Mouse (Mus musculus) left cerebral cortex, adult 18-20 months (tissue): ENCODE results near the gene Snx15. TPM values are rescaled to one million over a fixed set of nuclear protein-coding genes. Genes with fewer than 3 reads are reported as not detected.

Experiments
- DNase-seq, 2 experiments: peaks; one replicate each; pipeline ENCODE4 v3.0.0; 2021 to 2022; ENCODE audit warnings: low spot score in 2 of 2, mixed read lengths in 1 of 2
- total RNA-seq, 2 experiments: library from RNA; stranded (reverse); gene quantifications; 2 replicates each; pipeline ENCODE4 v1.2.3; 2021

Gene Snx15
- total RNA-seq, 2 experiments from 2014 or later: 41.6 to 44.8 TPM

DNA sequence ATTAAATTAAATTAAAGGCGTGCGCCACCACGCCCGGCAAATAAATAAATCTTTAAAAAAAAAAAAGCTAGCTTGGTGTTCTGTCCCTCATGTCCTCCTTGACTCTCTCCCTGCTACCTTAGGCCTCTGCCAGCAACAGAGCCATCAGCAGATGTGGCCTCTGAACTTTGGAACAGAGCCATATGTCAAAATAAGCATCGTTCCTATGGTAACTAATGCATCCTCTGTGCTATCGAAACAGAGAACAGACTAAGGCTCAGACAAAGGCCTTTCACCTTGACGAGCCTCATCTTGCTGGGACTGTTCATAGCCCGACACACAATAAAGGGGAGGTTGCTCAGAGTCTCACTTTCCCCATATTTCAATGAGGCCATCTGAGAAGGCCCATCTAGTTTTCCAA lies 4.8 kb downstream of the Snx15 start:
- DNase-seq: no peak

DNA sequence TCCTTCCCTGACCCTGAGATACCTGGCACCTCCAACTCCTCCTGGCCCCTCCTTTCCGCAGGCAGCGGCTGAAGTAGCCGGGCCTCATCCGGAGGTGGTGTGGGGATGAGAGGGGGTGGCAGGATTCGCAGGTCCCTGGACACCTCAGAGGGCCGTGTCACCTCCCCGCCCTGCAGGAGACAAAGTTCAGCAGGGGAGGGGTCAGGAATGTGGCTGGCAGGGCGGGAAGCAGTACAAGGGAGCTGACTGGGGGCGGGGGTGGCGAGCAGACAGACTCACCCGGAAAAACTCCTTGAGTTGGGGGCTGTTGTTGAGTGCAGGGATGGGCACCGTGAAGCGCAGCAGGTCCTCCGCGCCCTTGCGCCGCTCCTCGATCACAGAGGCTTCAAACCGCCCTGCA lies 6.3 kb downstream of the Snx15 start:
- no peak for DNase-seq

DNA sequence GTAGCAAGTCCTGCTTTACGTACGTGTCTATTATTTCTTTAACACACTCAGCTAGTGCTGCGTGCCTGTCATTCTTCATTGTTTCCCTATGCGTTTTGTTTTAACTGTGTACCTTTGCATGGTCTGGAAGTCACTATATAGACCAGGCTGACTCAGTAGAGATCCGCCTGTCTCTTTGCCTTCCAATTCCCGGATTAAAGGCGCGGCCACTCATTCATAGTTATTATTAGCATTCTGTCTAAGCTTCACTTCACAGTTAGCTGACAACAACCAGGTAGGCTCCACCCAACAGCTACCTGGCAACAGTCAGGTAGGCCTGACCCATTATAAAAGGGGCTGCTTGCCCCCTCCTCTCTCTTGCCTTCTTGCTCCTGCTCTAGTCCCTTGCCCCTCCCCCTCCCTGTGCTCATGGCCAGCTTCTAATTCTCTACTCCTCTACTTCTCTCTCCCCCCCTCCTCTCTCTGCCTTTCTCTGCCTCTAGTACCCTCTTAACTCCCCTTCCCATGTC lies 9.4 kb downstream of the Snx15 start:
- no peak for DNase-seq

GRCm38 (mm10) chr19:6117986-6118676 lies 10.0 kb downstream of the Snx15 start, which contains the start of gene Sac3d1:
Gene Sac3d1 (minus strand): TSS chr19:6118650.
- peak; percentile 90 for DNase-seq

- DNase-seq: no peak
These were observed 10.6 kb downstream of the Snx15 start for GRCm38 (mm10) chr19:6117346-6117985.

DNA sequence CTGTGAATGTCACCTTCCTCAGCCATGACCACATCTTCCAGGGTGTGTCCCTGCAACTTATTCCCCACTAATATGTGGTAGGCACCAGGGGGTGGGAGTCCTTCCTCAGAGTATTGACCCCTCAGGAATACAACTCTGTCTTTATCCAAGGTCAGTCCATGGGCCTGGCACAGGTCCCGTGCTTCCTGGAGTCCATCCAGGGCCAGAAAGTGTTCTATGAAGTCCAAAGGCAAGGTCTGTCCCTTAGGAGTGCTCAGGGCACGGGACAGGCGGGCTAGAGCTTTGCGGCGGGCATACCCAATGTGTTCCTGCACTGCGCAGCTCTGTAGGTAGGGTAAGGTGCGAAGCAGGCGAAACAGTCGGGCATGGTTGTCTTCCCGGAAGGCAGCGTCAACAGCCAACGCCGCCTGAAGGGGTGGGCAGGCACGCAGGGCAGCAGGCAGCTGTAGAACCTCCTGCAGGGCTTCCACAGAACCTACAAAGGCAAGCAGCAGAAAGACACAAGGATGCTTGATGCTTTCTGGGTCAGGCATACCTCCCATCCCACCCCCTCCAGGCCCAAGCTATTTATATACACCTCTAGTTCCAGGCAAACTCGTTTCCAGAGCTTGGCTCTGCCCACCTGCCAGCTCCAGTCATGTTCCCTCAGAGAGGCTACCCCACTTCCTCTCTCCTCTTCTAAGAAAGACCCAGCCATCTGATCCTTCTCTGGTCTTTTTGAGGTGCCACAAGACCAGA lies 11.8 kb downstream of the Snx15 start:
- DNase-seq: no peak

DNA sequence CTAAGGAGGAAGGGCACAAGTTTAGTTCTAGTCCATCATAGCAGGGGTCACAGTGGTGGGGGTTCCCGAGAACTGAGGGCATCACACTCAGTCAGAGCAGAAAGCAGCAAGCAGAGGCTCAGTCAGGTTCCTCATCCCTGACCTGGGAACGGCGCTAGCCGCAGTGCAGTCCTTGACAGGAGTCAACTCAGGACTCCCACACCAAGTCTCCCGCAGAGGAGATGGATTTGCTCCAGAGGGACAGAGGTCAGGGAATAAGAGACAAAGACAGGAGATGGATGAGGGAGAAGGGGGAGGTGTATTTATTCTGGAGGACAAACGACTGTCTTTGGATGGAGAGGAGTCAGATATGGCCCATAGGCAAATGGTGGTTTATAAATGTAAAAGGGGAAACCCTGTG lies 15.0 kb downstream of the Snx15 start:
- no peak for DNase-seq

GRCm38 (mm10) chr19:6105586-6105985 lies 22.5 kb downstream of the Snx15 start, which contains the start of gene Naaladl1:
Gene Naaladl1 (plus strand): TSS chr19:6105782.
- DNase-seq: no peak

- no peak for DNase-seq
These were observed 23.6 kb downstream of the Snx15 start for GRCm38 (mm10) chr19:6104476-6104875.

DNA sequence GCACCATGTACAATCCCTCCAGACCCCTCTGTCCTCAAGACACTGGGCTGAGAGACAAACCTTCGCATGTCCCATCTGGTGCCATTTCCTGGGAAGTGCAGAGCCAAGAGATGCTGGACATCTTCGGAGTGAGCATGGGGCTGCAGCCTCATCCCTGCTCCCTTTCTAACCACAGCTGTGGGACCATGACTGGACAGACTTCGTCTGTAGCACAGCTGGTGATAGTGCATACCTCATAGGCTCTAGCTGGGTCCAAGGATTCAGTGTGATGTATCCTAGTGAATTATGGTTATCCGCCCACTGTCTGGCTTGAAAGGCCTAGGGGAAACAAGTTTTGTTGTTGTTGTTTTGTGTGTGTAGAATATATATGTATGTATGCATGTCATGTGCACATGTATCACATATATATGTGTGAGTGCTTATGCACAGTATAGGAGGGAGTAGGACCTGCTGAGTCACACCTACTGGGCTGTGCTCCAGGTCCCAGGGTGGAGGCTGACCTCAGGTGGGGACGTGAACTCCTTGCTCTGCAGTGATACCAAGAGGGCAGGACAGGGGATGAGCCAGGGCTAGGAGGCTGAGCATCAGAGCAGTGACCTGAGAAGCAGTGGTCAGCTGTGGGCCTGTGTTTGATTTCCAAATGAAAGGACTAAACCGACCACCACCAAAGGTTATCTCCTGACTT lies 25.8 kb downstream of the Snx15 start:
- DNase-seq: no peak

DNA sequence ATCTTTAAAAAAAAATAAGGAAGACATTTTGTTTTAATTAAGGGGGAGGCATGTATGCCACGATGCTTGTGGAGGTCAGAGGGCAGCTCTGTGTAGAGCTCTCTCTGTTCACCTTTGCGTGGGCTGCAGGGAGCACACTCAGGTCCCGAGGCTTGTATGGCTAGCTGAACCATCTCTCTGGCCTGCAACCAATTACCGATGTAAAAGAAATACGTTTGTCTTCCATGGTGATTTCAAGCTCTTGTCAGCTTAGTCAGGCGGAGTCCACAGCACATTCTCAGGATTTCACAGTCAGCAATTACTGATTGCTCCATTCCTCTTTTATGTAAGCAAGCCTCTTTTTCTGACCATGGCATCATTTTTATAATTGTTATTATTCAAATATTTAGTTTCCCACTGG lies 26.9 kb downstream of the Snx15 start:
- no peak for DNase-seq

- DNase-seq: no peak
These were observed 30.3 kb downstream of the Snx15 start for GRCm38 (mm10) chr19:6097847-6098246.

- DNase-seq: no peak
These were observed 34.0 kb downstream of the Snx15 start, which contains the start of gene AC131692.1 for GRCm38 (mm10) chr19:6094119-6094518. Gene AC131692.1 (plus strand): TSS chr19:6094419.

GRCm38 (mm10) chr19:6088841-6089240 lies 39.3 kb downstream of the Snx15 start:
- no peak for DNase-seq

- no peak for DNase-seq
These were observed 42.7 kb downstream of the Snx15 start for GRCm38 (mm10) chr19:6085417-6085879.

GRCm38 (mm10) chr19:6084478-6085248 lies 43.4 kb downstream of the Snx15 start, which contains the start of the genes Zfpl1 and Cdca5:
Gene Zfpl1 (minus strand): TSS chr19:6084956.
Gene Cdca5 (plus strand): TSS chr19:6084983.
- peak; percentile 95 to 96 for DNase-seq

DNA sequence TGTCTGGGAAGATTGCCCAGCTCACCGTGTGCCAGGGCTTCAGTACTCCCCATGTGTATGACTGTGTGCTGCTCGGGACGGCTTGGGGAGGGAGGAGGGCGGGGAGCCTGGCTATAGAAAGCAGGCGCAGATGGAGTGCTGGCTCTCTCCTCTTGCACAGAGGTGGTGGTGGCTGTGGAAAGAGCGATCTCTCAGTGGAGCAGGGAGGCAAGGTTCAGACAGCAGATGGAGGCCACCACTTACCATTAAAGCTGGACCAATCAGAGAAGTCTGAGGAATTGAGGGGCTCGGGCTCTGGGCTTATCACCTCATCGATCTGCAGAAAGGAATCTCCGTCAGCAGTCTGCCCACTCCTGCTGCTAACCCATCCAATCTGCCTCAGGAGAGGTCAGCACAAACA lies 45.9 kb downstream of the Snx15 start, which contains the start of gene Gm28374:
Gm28374 (minus strand) TSS at position 101 of the 400 bp plus-strand sequence.
- DNase-seq: no peak

GRCm38 (mm10) chr19:6079983-6080480 lies 48.1 kb downstream of the Snx15 start, which contains the start of gene Tmem262:
Gene Tmem262 (plus strand): TSS chr19:6080033.
- DNase-seq: no peak

DNA sequence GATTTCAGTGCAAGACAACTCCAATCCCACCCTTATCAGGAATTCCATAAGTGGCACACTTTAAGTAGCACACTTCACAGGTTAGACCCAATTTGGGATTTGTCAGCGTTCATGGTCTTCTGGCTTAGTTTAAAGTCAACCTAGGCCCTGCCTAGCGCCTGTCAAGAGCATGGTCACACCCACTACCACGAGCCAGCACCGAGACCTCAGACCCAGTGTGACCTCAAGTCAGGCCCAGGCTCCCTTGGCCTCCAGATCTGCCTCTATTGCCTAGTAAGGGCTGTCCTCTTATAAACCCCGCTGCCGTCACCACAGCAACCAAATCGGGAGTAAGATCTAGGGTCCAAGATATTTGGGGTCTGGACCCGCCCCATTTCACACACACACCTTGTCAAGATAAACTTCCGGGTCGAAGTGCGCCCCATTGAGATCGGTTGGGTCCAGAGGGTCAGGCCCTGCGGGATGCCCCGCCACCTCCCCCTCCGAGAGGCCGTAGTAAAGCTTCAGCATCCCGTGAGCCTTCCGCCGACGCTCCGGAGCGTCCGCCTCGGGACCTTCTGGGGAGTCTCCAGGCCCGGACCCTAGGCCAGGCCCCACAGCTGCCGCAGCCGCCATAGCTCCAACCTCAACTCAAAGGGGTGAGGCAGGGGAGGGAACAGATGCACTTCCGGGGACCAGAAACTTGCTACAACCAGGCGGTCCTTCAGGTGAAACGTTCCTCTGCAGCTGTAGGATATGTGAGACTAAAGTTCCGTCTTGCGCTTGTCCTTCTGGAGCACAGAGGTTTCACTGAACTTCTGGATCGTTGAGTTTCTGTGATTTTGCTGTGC lies 51.3 kb downstream of the Snx15 start, which contains the start of gene Vps51:
Vps51 (minus strand) TSS at position 668 of the 830 bp plus-strand sequence.
- peak; percentile 87 to 88 for DNase-seq
